Mouse (Mus musculus) midbrain, embryonic 12.5 days (tissue): ENCODE results near the gene Lmod3. TPM values are rescaled to one million over a fixed set of nuclear protein-coding genes. Genes with fewer than 3 reads are reported as not detected.

ENCODE experiments used
- ATAC-seq: fragments of 200-750 bp; cut with Nextera tagmentation; 2 replicates; pipeline ENCODE4 v1.8.0; 2017; ENCODE audit warnings: low read depth, moderate TSS enrichment, moderate library complexity; ENCODE audit not compliant: low FRiP score
- H3K27ac ChIP-seq: fragments of 300-500 bp; sonication (generic); replicated peaks from 2 replicates; pipeline ENCODE4 v1.5.1; 2016; ENCODE audit warnings: mild to moderate bottlenecking
- H3K27me3 ChIP-seq: fragments of 300-500 bp; sonication (generic); 2 replicates; pipeline ENCODE4 v1.6.1; 2016; ENCODE audit warnings: mild to moderate bottlenecking
- H3K36me3 ChIP-seq: fragments of 300-500 bp; sonication (generic); 2 replicates; pipeline ENCODE4 v1.6.1; 2016
- H3K4me1 ChIP-seq: fragments of 300-500 bp; sonication (generic); 2 replicates; pipeline ENCODE4 v1.6.1; 2016
- H3K4me2 ChIP-seq: fragments of 300-500 bp; sonication (generic); replicated peaks from 2 replicates; pipeline ENCODE4 v1.6.1; 2016; ENCODE audit warnings: mild to moderate bottlenecking, moderate library complexity
- H3K4me3 ChIP-seq: fragments of 300-500 bp; sonication (generic); 2 replicates; pipeline ENCODE4 v1.5.1; 2016; ENCODE audit warnings: mild to moderate bottlenecking
- H3K9ac ChIP-seq: fragments of 300-500 bp; sonication (generic); replicated peaks from 2 replicates; pipeline ENCODE4 v1.6.1; 2016; ENCODE audit warnings: mild to moderate bottlenecking, moderate library complexity
- H3K9me3 ChIP-seq: fragments of 300-500 bp; sonication (generic); 2 replicates; pipeline ENCODE4 v1.6.1; 2016; ENCODE audit warnings: mild to moderate bottlenecking
- WGBS: fragments of 180-500 bp; shearing (Covaris S2); methylation state at CpG from one replicate; pipeline ENCODE4 v1.1.7; 2016; 5-methylcytosine and 5-hydroxymethylcytosine counted together
- polyA plus RNA-seq: library from polyadenylated mRNA; unstranded; fragments of >200 nt; fragmentation: Nextera tagmentation; extraction: Ambion mirVana; gene quantifications from 2 replicates; pipeline ENCODE4 v1.2.1, GENCODE M21; 2016

The Lmod3 gene
- polyA plus RNA-seq, 1 experiment from 2014 or later, result not detected

GRCm38 (mm10) chr6:97204952-97205351, 47.6 kb downstream of the Lmod3 start:
- 0 out of 2 replicates have a peak, but pooled peaks cover 5% of the 10 kb centered on the region for H3K27me3 ChIP-seq
- no peaks in the 10 kb centered on the region for H3K9me3 ChIP-seq
- H3K9ac ChIP-seq, result peak overlapping the region; percentile 95
- WGBS, result under 1% methylated on average over 16 of the region's 16 CpGs
- peak overlapping the region; percentile 93 for H3K4me3 ChIP-seq
- ATAC-seq, result peak; percentile 62
- H3K4me2 ChIP-seq, result peak overlapping the region; percentile 58
- no peaks in the 10 kb centered on the region for H3K36me3 ChIP-seq
- peak overlapping the region; percentile 89 for H3K27ac ChIP-seq
- peaks cover 11% of the 10 kb centered on the region for H3K4me1 ChIP-seq

GRCm38 (mm10) chr6:97204252-97204869, 48.2 kb downstream of the Lmod3 start:
- H3K4me2 ChIP-seq, result peak overlapping the region; percentile 58
- H3K9me3 ChIP-seq, result no peaks in the 10 kb centered on the region
- H3K4me1 ChIP-seq, result peaks cover 11% of the 10 kb centered on the region
- ATAC-seq, result no peak
- no peak overlapping the region for H3K27ac ChIP-seq
- WGBS, result 17% methylated on average over 9 of the region's 9 CpGs
- H3K36me3 ChIP-seq, result no peaks in the 10 kb centered on the region
- H3K27me3 ChIP-seq, result 0 out of 2 replicates have a peak, but pooled peaks cover 4% of the 10 kb centered on the region
- peak overlapping the region; percentile 93 for H3K4me3 ChIP-seq
- peak overlapping the region; percentile 95 for H3K9ac ChIP-seq

GRCm38 (mm10) chr6:97202477-97202876, 50.1 kb downstream of the Lmod3 start:
- Histone ChIP-seq H3K9me3 (no peaks in the 10 kb centered on the region), H3K27ac (no peak overlapping the region), H3K36me3 (peaks cover 9% of the 10 kb centered on the region), H3K4me2 (no peak overlapping the region), H3K4me1 (peaks cover 11% of the 10 kb centered on the region), H3K9ac (no peak overlapping the region), H3K4me3 (no peak overlapping the region), H3K27me3 (no peaks in the 10 kb centered on the region)
- no peak for ATAC-seq
- 96% methylated on average over 3 of the region's 3 CpGs for WGBS

GRCm38 (mm10) chr6:97200437-97200836, 52.1 kb downstream of the Lmod3 start:
- Histone ChIP-seq H3K27ac (no peak overlapping the region), H3K36me3 (peaks cover 29% of the 10 kb centered on the region), H3K4me2 (no peak overlapping the region), H3K9me3 (no peaks in the 10 kb centered on the region), H3K9ac (no peak overlapping the region), H3K4me1 (peaks cover 11% of the 10 kb centered on the region), H3K4me3 (no peak overlapping the region), H3K27me3 (no peaks in the 10 kb centered on the region)
- WGBS, result 58% methylated on average over 3 of the region's 3 CpGs
- no peak for ATAC-seq

Other genes starting within 250 kb of the Lmod3 start
- gene Fam19a4, start 192.3 kb downstream of the Lmod3 start, polyA plus RNA-seq, result 6.0 and 8.7 TPM in 2 replicates
- gene Eogt, start 103.6 kb downstream of the Lmod3 start, polyA plus RNA-seq, result 9.6 and 10.7 TPM in 2 replicates
- gene Tmf1, start 73.6 kb downstream of the Lmod3 start, polyA plus RNA-seq, result 34.3 and 35.8 TPM in 2 replicates
- gene Uba3, start 47.1 kb downstream of the Lmod3 start, polyA plus RNA-seq, result 91.8 and 92.1 TPM in 2 replicates
- gene Arl6ip5, start 42.1 kb downstream of the Lmod3 start, polyA plus RNA-seq, result 60.6 and 66.1 TPM in 2 replicates